Mouse (Mus musculus) megakaryocyte, embryonic 14.5 days (primary cell): Measurements from ENCODE around the gene Tns3. TPM values are rescaled to one million over a fixed set of nuclear protein-coding genes. Genes with fewer than 3 reads are reported as not detected.

Experiments used
- H3K27me3 ChIP-seq: replicated peaks from 2 replicates; pipeline ENCODE3; 2012; ENCODE audit warnings: inconsistent platforms
- H3K36me3 ChIP-seq: replicated peaks from 2 replicates; pipeline ENCODE3; 2012; ENCODE audit warnings: low read length, inconsistent platforms, mixed read lengths
- H3K4me1 ChIP-seq: 2 replicates; pipeline ENCODE4 v1.6.1; 2012; ENCODE audit warnings: inconsistent platforms
- H3K4me3 ChIP-seq: replicated peaks from 2 replicates; pipeline ENCODE3; 2012; ENCODE audit warnings: moderate library complexity, mild to moderate bottlenecking, inconsistent platforms
- H3K9me3 ChIP-seq: 2 replicates; pipeline ENCODE4 v1.6.1; 2012; ENCODE audit warnings: inconsistent platforms
- FLI1 ChIP-seq: IDR thresholded peaks from 2 replicates; pipeline ENCODE4 v1.6.1; 2012; ENCODE audit warnings: low read length, inconsistent platforms, mixed read lengths
- GATA1 ChIP-seq: IDR thresholded peaks from 3 replicates; pipeline ENCODE4 v1.6.1; 2012; ENCODE audit warnings: mixed read lengths, low read length, inconsistent platforms, borderline replicate concordance
- polyA plus RNA-seq: library from polyadenylated mRNA; stranded (reverse); fragments of >175 nt; gene quantifications from 2 replicates; pipeline ENCODE4 v1.2.3, GENCODE M21; 2012; ENCODE audit warnings: low replicate concordance; ENCODE audit not compliant: insufficient read depth

Gene Tns3
- polyA plus RNA-seq, 1 experiment, result 1.7 TPM

DNA sequence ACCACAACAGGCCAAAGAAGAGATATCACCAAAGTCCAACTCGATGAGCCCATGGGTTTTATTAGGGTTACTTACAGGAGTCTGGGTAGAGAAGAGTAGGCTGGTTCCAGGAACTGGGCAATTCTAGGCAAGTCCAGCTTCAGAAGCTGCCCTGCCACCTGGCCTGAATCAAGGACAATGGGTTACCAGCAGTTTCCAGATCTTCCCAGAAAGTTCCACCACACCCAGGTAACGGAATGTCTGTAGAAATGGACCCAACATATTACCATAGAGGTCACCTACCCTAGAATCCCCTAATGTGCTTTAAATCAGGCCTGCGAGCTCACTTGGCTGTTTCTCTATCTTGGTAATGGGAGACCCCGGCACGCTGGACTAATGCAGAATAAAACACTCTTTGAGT, 29.8 kb upstream of the Tns3 start:
- Histone ChIP-seq H3K4me3 (no peak overlapping the region), H3K9me3 (peaks cover 22% of the 10 kb centered on the region), H3K27me3 (peaks cover 1% of the 10 kb centered on the region), H3K4me1 (0 out of 2 replicates have a peak, but pooled peaks cover 3% of the 10 kb centered on the region), H3K36me3 (no peaks in the 10 kb centered on the region)
- TF ChIP-seq FLI1 (no peak), GATA1 (no peak)

GRCm38 (mm10) chr11:8692536-8693471, 28.5 kb upstream of the Tns3 start:
- Histone ChIP-seq H3K27me3 (no peaks in the 10 kb centered on the region), H3K9me3 (peaks cover 29% of the 10 kb centered on the region), H3K4me1 (0 out of 2 replicates have a peak, but pooled peaks cover 3% of the 10 kb centered on the region), H3K36me3 (no peaks in the 10 kb centered on the region), H3K4me3 (no peak overlapping the region)
- TF ChIP-seq FLI1 (no peak), GATA1 (no peak)

DNA sequence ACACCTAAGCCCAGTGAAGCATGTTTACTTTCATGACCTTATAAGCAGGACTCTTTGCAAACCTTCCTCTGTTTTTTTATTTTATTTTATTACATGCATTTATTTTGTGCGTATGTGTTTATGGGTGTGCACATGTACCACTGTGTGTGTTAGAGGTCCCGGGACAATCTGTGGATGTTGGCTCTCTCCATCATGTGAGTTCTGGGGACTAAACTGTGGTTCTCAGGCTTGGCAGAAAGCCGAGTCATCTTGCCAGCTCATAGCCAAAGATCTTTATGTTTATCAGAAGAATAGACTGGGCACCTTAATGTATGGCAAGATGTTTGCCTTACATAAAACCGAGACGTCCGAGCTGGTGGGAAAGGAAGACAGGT, 27.8 kb upstream of the Tns3 start:
- H3K27me3 ChIP-seq, result no peaks in the 10 kb centered on the region
- H3K4me1 ChIP-seq, result 0 out of 2 replicates have a peak, but pooled peaks cover 3% of the 10 kb centered on the region
- peaks cover 29% of the 10 kb centered on the region for H3K9me3 ChIP-seq
- H3K36me3 ChIP-seq, result no peaks in the 10 kb centered on the region
- TF ChIP-seq FLI1 (no peak), GATA1 (no peak)
- H3K4me3 ChIP-seq, result no peak overlapping the region

DNA sequence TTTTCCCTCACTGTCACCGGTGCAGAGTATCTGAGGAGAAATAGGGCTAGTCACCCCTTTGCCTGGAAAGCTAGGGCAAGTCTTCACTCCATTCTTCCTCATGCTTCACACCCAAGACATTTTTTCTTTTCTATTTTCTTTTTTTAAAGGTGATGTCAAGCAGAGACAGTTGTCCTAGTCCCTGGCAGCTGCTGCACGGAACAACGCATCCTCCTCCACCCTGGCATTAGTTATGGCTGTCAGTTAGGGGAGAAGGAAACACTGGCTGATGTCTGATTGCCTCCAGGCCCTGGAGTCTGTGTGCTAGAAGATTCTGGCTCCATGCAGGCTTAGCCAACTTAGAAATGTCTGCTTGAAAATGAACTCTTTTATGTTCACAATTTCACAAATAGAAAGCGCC, 27.3 kb upstream of the Tns3 start:
- no peak overlapping the region for H3K4me3 ChIP-seq
- TF ChIP-seq FLI1, result no peak
- TF ChIP-seq GATA1, result no peak

GRCm38 (mm10) chr11:8690633-8691032, 26.3 kb upstream of the Tns3 start:
- 0 out of 2 replicates have a peak, but pooled peaks cover 3% of the 10 kb centered on the region for H3K4me1 ChIP-seq
- peaks cover 25% of the 10 kb centered on the region for H3K9me3 ChIP-seq
- H3K27me3 ChIP-seq, result no peaks in the 10 kb centered on the region
- H3K36me3 ChIP-seq, result no peaks in the 10 kb centered on the region
- H3K4me3 ChIP-seq, result no peak overlapping the region
- no peak for TF ChIP-seq FLI1

More for the DNA sequence above, 27.3 kb upstream of the Tns3 start:
- no peaks in the 10 kb centered on the region for H3K27me3 ChIP-seq
- H3K36me3 ChIP-seq, result no peaks in the 10 kb centered on the region
- 0 out of 2 replicates have a peak, but pooled peaks cover 3% of the 10 kb centered on the region for H3K4me1 ChIP-seq
- peaks cover 29% of the 10 kb centered on the region for H3K9me3 ChIP-seq

- Histone ChIP-seq H3K4me1 (peaks cover 9% of the 10 kb centered on the region), H3K9me3 (peaks cover 21% of the 10 kb centered on the region), H3K27me3 (no peaks in the 10 kb centered on the region), H3K4me3 (no peak overlapping the region), H3K36me3 (no peaks in the 10 kb centered on the region)
- no peak for TF ChIP-seq GATA1
- TF ChIP-seq FLI1, result no peak
Measured at GRCm38 (mm10) chr11:8689515-8689914, 25.2 kb upstream of the Tns3 start.

DNA sequence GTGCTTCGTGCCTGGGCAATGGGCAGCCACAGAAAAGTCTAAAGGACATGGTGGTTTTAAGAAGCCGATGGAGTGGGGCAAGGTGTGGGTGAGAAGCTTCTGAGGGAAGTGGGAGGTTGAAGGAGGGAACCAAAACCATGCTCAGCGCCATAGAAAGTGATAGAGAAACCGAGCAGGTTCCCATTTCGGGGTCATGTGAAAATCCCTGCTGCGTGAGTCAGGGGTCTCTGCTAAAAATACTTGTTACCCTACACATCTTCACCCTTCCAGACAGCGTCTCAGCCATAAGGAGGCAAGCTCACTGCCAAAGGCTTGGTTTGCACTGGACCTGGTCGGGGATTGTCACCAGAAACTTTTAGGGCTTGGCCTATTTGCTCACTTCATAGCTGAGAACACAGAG, 24.6 kb upstream of the Tns3 start:
- H3K4me1 ChIP-seq, result peaks cover 9% of the 10 kb centered on the region
- TF ChIP-seq FLI1 (no peak), GATA1 (no peak)
- H3K9me3 ChIP-seq, result peaks cover 16% of the 10 kb centered on the region; the same call in 1 of the 2 replicates
- no peak overlapping the region for H3K4me3 ChIP-seq
- H3K27me3 ChIP-seq, result no peaks in the 10 kb centered on the region
- no peaks in the 10 kb centered on the region for H3K36me3 ChIP-seq

- H3K27me3 ChIP-seq, result no peaks in the 10 kb centered on the region
Measured at GRCm38 (mm10) chr11:8686501-8686900, 22.2 kb upstream of the Tns3 start.

GRCm38 (mm10) chr11:8686061-8686460, 21.7 kb upstream of the Tns3 start:
- Histone ChIP-seq H3K27me3 (no peaks in the 10 kb centered on the region), H3K36me3 (no peaks in the 10 kb centered on the region), H3K9me3 (peaks cover 17% of the 10 kb centered on the region), H3K4me3 (no peak overlapping the region), H3K4me1 (peaks cover 6% of the 10 kb centered on the region)
- TF ChIP-seq FLI1 (no peak), GATA1 (no peak)

More at GRCm38 (mm10) chr11:8686501-8686900, 22.2 kb upstream of the Tns3 start:
- Histone ChIP-seq H3K4me3 (no peak overlapping the region), H3K4me1 (peaks cover 6% of the 10 kb centered on the region), H3K9me3 (peaks cover 15% of the 10 kb centered on the region), H3K36me3 (no peaks in the 10 kb centered on the region)
- TF ChIP-seq FLI1 (no peak), GATA1 (no peak)

- peaks cover 6% of the 10 kb centered on the region for H3K4me1 ChIP-seq
- no peaks in the 10 kb centered on the region for H3K36me3 ChIP-seq
- TF ChIP-seq FLI1 (no peak), GATA1 (no peak)
- H3K27me3 ChIP-seq, result no peaks in the 10 kb centered on the region
- peaks cover 17% of the 10 kb centered on the region for H3K9me3 ChIP-seq
- H3K4me3 ChIP-seq, result no peak overlapping the region
Measured at GRCm38 (mm10) chr11:8685195-8685594, 20.9 kb upstream of the Tns3 start.

DNA sequence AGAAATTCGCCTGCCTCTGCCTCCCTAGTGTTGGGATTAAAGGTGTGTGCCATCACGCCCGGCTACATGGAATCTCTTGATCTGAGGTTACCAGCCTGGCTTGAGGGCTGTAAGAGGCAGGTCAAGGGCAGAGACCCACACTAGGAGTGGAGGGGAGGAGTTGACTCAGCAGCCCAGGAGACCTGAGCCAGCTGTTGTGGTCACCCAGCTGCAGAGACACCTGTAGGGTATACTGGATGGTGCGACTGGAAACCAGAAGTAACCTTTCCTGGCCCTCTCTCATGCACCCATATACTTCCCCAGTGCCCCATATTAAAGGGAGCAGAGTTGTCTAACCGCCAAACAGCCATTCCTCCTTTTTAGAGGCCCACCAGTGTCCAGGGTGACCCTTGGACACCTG, 19.9 kb upstream of the Tns3 start:
- Histone ChIP-seq H3K9me3 (peaks cover 19% of the 10 kb centered on the region), H3K36me3 (no peaks in the 10 kb centered on the region), H3K27me3 (no peaks in the 10 kb centered on the region), H3K4me1 (peaks cover 6% of the 10 kb centered on the region), H3K4me3 (no peak overlapping the region)
- TF ChIP-seq GATA1 (no peak), FLI1 (no peak)
